Mouse (Mus musculus): ENCODE data around the gene Kif5c. TPM values are rescaled to one million over a fixed set of nuclear protein-coding genes. Genes with fewer than 3 reads are reported as not detected.

Kif5c gene
- polyA plus RNA-seq, 1 experiment, result 25.8 TPM

DNA sequence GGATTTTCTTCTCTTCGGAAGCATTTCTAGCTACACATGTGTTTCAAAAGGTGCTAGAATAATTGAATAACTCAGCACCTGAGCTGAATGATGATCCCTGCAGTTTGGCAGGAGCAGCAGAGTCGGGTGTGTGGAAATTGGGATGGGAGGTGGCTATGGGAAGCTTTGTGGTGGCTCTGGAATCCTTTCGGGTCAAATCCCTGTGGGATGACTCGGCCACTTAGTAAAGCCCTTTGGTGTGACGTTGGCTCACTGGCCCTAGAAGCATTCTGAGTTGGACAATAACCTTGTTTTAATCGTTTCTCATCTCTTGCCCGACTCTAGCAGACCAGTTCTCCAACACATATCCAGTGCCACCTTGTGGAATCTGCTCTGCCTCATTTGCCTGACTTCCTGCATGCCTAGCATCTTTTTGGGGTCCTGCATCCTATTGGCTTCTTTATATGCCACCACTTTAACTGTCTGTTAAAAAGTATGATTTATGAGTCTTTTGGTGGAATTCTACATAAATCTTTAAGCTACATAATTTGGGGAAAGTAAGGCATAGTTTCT lies 93.3 kb downstream of the Kif5c start:
- no peaks in the 10 kb centered on the region for H3K9me3 ChIP-seq (replicated peaks; ENCODE audit: control insufficient read depth, insufficient read depth, low read length, poor library complexity, severe bottlenecking)
- no peak overlapping the region for H3K27ac ChIP-seq (ENCODE audit: insufficient read depth, low read length)
- H3K4me1 ChIP-seq (ENCODE audit: control insufficient read depth, insufficient read depth, low read length), result no peaks in the 10 kb centered on the region
- H3K36me3 ChIP-seq (ENCODE audit: control insufficient read depth, insufficient read depth, low read length, poor library complexity, severe bottlenecking), result no peaks in the 10 kb centered on the region
- no peak overlapping the region for H3K9ac ChIP-seq (ENCODE audit: low read depth, poor library complexity, severe bottlenecking)
- H3K27me3 ChIP-seq (ENCODE audit: control insufficient read depth, insufficient read depth, low read length, poor library complexity, severe bottlenecking), result no peaks in the 10 kb centered on the region
- H3K4me3 ChIP-seq (ENCODE audit: low read depth, low read length), result no peak overlapping the region
- TF ChIP-seq EP300 (IDR thresholded peaks at IDR 0.05; ENCODE audit: insufficient read depth, low read depth, low read length) (no peak), CTCF (IDR thresholded peaks at IDR 0.05; ENCODE audit: low read depth, low read length) (no peak), POLR2A (IDR thresholded peaks at IDR 0.05; ENCODE audit: insufficient read depth, low read length) (no peak)

GRCm38 (mm10) chr2:49716490-49716889 lies 97.4 kb downstream of the Kif5c start:
- H3K36me3 ChIP-seq (ENCODE audit: control insufficient read depth, insufficient read depth, low read length, poor library complexity, severe bottlenecking), result no peaks in the 10 kb centered on the region
- H3K4me3 ChIP-seq (ENCODE audit: low read depth, low read length), result no peak overlapping the region
- no peaks in the 10 kb centered on the region for H3K9me3 ChIP-seq (replicated peaks; ENCODE audit: control insufficient read depth, insufficient read depth, low read length, poor library complexity, severe bottlenecking)
- no peaks in the 10 kb centered on the region for H3K4me1 ChIP-seq (ENCODE audit: control insufficient read depth, insufficient read depth, low read length)
- TF ChIP-seq POLR2A (IDR thresholded peaks at IDR 0.05; ENCODE audit: insufficient read depth, low read length), result no peak
- no peak for TF ChIP-seq EP300 (IDR thresholded peaks at IDR 0.05; ENCODE audit: insufficient read depth, low read depth, low read length)
- TF ChIP-seq CTCF (IDR thresholded peaks at IDR 0.05; ENCODE audit: low read depth, low read length), result no peak
- no peak overlapping the region for H3K9ac ChIP-seq (ENCODE audit: low read depth, poor library complexity, severe bottlenecking)
- H3K27me3 ChIP-seq (ENCODE audit: control insufficient read depth, insufficient read depth, low read length, poor library complexity, severe bottlenecking), result no peaks in the 10 kb centered on the region
- H3K27ac ChIP-seq (ENCODE audit: insufficient read depth, low read length), result no peak overlapping the region

DNA sequence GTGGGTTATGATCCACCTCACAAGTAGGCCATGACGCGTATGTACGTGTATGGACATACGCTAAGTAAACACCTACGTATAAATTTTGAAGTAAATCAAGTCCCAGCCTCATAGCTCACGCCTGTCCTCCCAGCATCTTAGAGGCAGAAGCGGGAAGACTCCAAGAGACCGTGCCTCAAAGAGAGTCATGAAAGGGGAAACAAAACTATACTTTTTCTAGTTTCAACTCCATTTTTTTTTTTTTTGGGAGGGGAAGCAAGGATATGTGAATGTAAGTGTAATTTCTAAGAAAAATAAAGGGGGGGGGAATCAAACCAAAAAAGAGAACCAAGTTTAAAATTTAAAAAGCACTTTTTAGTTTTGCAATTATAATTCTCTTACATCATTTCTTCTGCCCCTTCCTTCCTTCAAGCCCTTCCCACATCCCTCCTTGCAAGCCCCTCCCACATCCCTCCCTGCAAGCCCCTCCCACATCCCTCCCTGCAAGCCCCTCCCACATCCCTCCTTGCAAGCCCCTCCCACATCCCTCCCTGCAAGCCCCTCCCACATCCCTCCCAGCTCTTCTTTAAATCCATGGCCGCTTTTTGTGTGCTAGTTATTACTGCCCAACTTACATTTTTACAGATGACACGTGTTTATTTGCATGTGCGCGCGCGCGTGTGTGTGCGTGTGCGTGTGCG lies 98.5 kb downstream of the Kif5c start:
- Histone ChIP-seq H3K4me3 (ENCODE audit: low read depth, low read length) (no peak overlapping the region), H3K27me3 (ENCODE audit: control insufficient read depth, insufficient read depth, low read length, poor library complexity, severe bottlenecking) (no peaks in the 10 kb centered on the region), H3K4me1 (ENCODE audit: control insufficient read depth, insufficient read depth, low read length) (no peaks in the 10 kb centered on the region), H3K27ac (ENCODE audit: insufficient read depth, low read length) (no peak overlapping the region), H3K9me3 (replicated peaks; ENCODE audit: control insufficient read depth, insufficient read depth, low read length, poor library complexity, severe bottlenecking) (no peaks in the 10 kb centered on the region), H3K36me3 (ENCODE audit: control insufficient read depth, insufficient read depth, low read length, poor library complexity, severe bottlenecking) (no peaks in the 10 kb centered on the region), H3K9ac (ENCODE audit: low read depth, poor library complexity, severe bottlenecking) (no peak overlapping the region)
- no peak for TF ChIP-seq POLR2A (IDR thresholded peaks at IDR 0.05; ENCODE audit: insufficient read depth, low read length)
- no peak for TF ChIP-seq CTCF (IDR thresholded peaks at IDR 0.05; ENCODE audit: low read depth, low read length)
- no peak for TF ChIP-seq EP300 (IDR thresholded peaks at IDR 0.05; ENCODE audit: insufficient read depth, low read depth, low read length)

GRCm38 (mm10) chr2:49718492-49718891 lies 99.4 kb downstream of the Kif5c start:
- Histone ChIP-seq H3K27ac (ENCODE audit: insufficient read depth, low read length) (no peak overlapping the region), H3K36me3 (ENCODE audit: control insufficient read depth, insufficient read depth, low read length, poor library complexity, severe bottlenecking) (no peaks in the 10 kb centered on the region; the same call in 1 of the 2 replicates), H3K4me3 (ENCODE audit: low read depth, low read length) (no peak overlapping the region), H3K4me1 (ENCODE audit: control insufficient read depth, insufficient read depth, low read length) (no peaks in the 10 kb centered on the region), H3K9me3 (replicated peaks; ENCODE audit: control insufficient read depth, insufficient read depth, low read length, poor library complexity, severe bottlenecking) (no peaks in the 10 kb centered on the region), H3K27me3 (ENCODE audit: control insufficient read depth, insufficient read depth, low read length, poor library complexity, severe bottlenecking) (no peaks in the 10 kb centered on the region), H3K9ac (ENCODE audit: low read depth, poor library complexity, severe bottlenecking) (no peak overlapping the region)
- TF ChIP-seq POLR2A (IDR thresholded peaks at IDR 0.05; ENCODE audit: insufficient read depth, low read length) (no peak), CTCF (IDR thresholded peaks at IDR 0.05; ENCODE audit: low read depth, low read length) (no peak), EP300 (IDR thresholded peaks at IDR 0.05; ENCODE audit: insufficient read depth, low read depth, low read length) (no peak)

- H3K27me3 ChIP-seq (ENCODE audit: control insufficient read depth, insufficient read depth, low read length, poor library complexity, severe bottlenecking), result no peaks in the 10 kb centered on the region
- H3K36me3 ChIP-seq (ENCODE audit: control insufficient read depth, insufficient read depth, low read length, poor library complexity, severe bottlenecking), result no peaks in the 10 kb centered on the region; the same call in 1 of the 2 replicates
- H3K27ac ChIP-seq (ENCODE audit: insufficient read depth, low read length), result no peak overlapping the region
- H3K4me1 ChIP-seq (ENCODE audit: control insufficient read depth, insufficient read depth, low read length), result no peaks in the 10 kb centered on the region
- H3K9ac ChIP-seq (ENCODE audit: low read depth, poor library complexity, severe bottlenecking), result no peak overlapping the region
- H3K9me3 ChIP-seq (replicated peaks; ENCODE audit: control insufficient read depth, insufficient read depth, low read length, poor library complexity, severe bottlenecking), result no peaks in the 10 kb centered on the region
- no peak for TF ChIP-seq POLR2A (IDR thresholded peaks at IDR 0.05; ENCODE audit: insufficient read depth, low read length)
- TF ChIP-seq EP300 (IDR thresholded peaks at IDR 0.05; ENCODE audit: insufficient read depth, low read depth, low read length), result no peak
- TF ChIP-seq CTCF (IDR thresholded peaks at IDR 0.05; ENCODE audit: low read depth, low read length), result no peak
- no peak overlapping the region for H3K4me3 ChIP-seq (ENCODE audit: low read depth, low read length)
Measured at GRCm38 (mm10) chr2:49718935-49719850, 100.1 kb downstream of the Kif5c start.

Data from ES-Bruce4 (cell line).